Mouse (Mus musculus) stomach, postnatal 0 days (tissue): Measurements from ENCODE around the gene Slc5a5. TPM values are rescaled to one million over a fixed set of nuclear protein-coding genes. Genes with fewer than 3 reads are reported as not detected.

Experiments used
- ATAC-seq: fragments of 200-750 bp; cut with Nextera tagmentation; 2 replicates; pipeline ENCODE4 v1.8.0; 2017; ENCODE audit not compliant: low FRiP score, low TSS enrichment
- DNase-seq: peaks from one replicate; pipeline ENCODE4 v3.0.0-alpha.2; 2016; ENCODE audit warnings: low spot score
- H3K27ac ChIP-seq: fragments of 300-500 bp; sonication (generic); replicated peaks from 2 replicates; pipeline ENCODE4 v1.5.1; 2014; ENCODE audit warnings: mild to moderate bottlenecking, control low read depth
- H3K27me3 ChIP-seq: fragments of 300-500 bp; sonication (generic); 2 replicates; pipeline ENCODE4 v1.6.1; 2014; ENCODE audit warnings: low read length; ENCODE audit not compliant: control insufficient read depth, insufficient read depth
- H3K36me3 ChIP-seq: fragments of 300-500 bp; sonication (generic); 2 replicates; pipeline ENCODE4 v1.6.1; 2014; ENCODE audit warnings: low read length, mixed read lengths; ENCODE audit not compliant: control insufficient read depth, insufficient read depth
- H3K4me1 ChIP-seq: fragments of 300-500 bp; sonication (generic); replicated peaks from 2 replicates; pipeline ENCODE4 v1.6.1; 2014; ENCODE audit warnings: antibody characterized with exemption; ENCODE audit not compliant: control insufficient read depth, insufficient read depth
- H3K4me2 ChIP-seq: fragments of 300-500 bp; sonication (generic); replicated peaks from 2 replicates; pipeline ENCODE4 v1.6.1; 2014; ENCODE audit warnings: low read depth, mild to moderate bottlenecking, control low read depth, moderate library complexity
- H3K4me3 ChIP-seq: fragments of 300-500 bp; sonication (generic); 2 replicates; pipeline ENCODE4 v1.5.1; 2014; ENCODE audit warnings: low read depth, low read length, control low read depth
- H3K9ac ChIP-seq: fragments of 300-500 bp; sonication (generic); 2 replicates; pipeline ENCODE4 v1.6.1; 2014; ENCODE audit warnings: mild to moderate bottlenecking, low read length, control low read depth, mixed read lengths
- H3K9me3 ChIP-seq: fragments of 300-500 bp; sonication (generic); 2 replicates; pipeline ENCODE4 v1.6.1; 2016; ENCODE audit warnings: low read length; ENCODE audit not compliant: control insufficient read depth
- CTCF ChIP-seq: IDR thresholded peaks from 2 replicates; pipeline ENCODE4 v1.5.1; 2016; ENCODE audit warnings: antibody characterized with exemption, low read depth, mild to moderate bottlenecking, moderate library complexity
- EP300 ChIP-seq: optimal IDR thresholded peaks from 2 replicates; pipeline ENCODE3; 2016; ENCODE audit warnings: antibody characterized with exemption
- WGBS: fragments of 180-500 bp; shearing (Covaris S2); extraction: QIAGEN DNeasy Blood & Tissue Kit; methylation state at CpG from one replicate; pipeline ENCODE4 v1.1.7; 2014; 5-methylcytosine and 5-hydroxymethylcytosine counted together
- polyA plus RNA-seq: library from polyadenylated mRNA; unstranded; fragments of >200 nt; fragmentation: Nextera tagmentation; extraction: Ambion mirVana; gene quantifications from 2 replicates; pipeline ENCODE4 v1.2.1, GENCODE M21; 2015

The Slc5a5 gene
- polyA plus RNA-seq, 1 experiment from 2014 or later, result 42.8 TPM

GRCm38 (mm10) chr8:70872643-70873363, 19.8 kb downstream of the Slc5a5 start:
- Histone ChIP-seq H3K4me1 (no peaks in the 10 kb centered on the region), H3K36me3 (0 out of 2 replicates have a peak, but pooled peaks cover 2% of the 10 kb centered on the region), H3K27ac (peak overlapping the region; percentile 81), H3K4me3 (peak overlapping the region; percentile 82), H3K4me2 (peak overlapping the region; percentile 91), H3K27me3 (no peaks in the 10 kb centered on the region), H3K9ac (peak overlapping the region; percentile 84), H3K9me3 (no peaks in the 10 kb centered on the region)
- no peak for TF ChIP-seq CTCF
- TF ChIP-seq EP300, result no peak
- DNase-seq, result no peak
- WGBS, result 3% methylated on average over 30 of the region's 31 CpGs
- ATAC-seq, result peak; percentile 1; the same call in 1 of the 2 replicates

DNA sequence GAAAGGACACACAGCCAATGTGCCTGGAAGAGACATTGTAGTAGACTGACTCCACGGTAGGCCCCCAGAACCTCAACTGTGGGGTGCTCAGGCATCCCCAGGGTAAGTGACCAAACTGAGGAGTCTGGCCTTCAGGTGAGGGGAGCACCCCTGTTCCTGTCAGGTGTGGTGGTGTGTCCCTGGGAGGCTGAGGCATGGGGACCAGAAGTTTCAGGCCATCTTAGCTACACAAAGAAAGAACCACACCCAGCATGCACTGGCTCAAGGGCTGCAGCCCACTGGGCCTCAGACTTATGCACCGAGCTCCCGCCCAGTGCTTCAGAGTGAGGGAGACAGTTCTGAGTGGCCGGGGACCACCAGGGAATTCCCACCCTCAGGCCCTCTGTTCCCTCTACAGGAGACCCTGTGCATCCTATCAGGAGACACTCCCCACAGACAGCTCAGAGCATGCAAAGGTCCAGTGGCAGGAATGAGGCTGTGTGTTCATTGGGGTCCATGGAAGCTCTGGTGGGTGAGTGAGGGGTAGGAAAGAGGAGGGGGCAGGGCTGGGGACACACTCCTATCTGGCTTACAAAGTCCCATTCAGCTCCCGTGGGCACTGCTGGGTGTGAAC, 21.3 kb downstream of the Slc5a5 start:
- 80% methylated on average over 5 of the region's 5 CpGs for whole genome bisulfite sequencing
- ATAC-seq, result no peak
- 0 out of 2 replicates have a peak, but pooled peaks cover 2% of the 10 kb centered on the region for H3K36me3 ChIP-seq
- no peak overlapping the region for H3K9ac ChIP-seq
- no peaks in the 10 kb centered on the region for H3K27me3 ChIP-seq
- no peak for DNase-seq
- H3K4me2 ChIP-seq, result no peak overlapping the region
- TF ChIP-seq EP300, result no peak
- no peak for TF ChIP-seq CTCF
- H3K4me3 ChIP-seq, result no peak overlapping the region
- no peak overlapping the region for H3K27ac ChIP-seq
- H3K9me3 ChIP-seq, result no peaks in the 10 kb centered on the region
- no peaks in the 10 kb centered on the region for H3K4me1 ChIP-seq

- H3K27ac ChIP-seq, result no peak overlapping the region
- TF ChIP-seq CTCF (peak; percentile 95), EP300 (no peak)
- no peak overlapping the region for H3K4me3 ChIP-seq
- 0 out of 2 replicates have a peak, but pooled peaks cover 2% of the 10 kb centered on the region for H3K36me3 ChIP-seq
- H3K27me3 ChIP-seq, result no peaks in the 10 kb centered on the region
- no peak overlapping the region for H3K9ac ChIP-seq
- DNase-seq, result peak; percentile 83
- 45% methylated on average over 16 of the region's 16 CpGs for WGBS
- no peak overlapping the region for H3K4me2 ChIP-seq
- ATAC-seq, result peak; percentile 38
- H3K4me1 ChIP-seq, result no peaks in the 10 kb centered on the region
- no peaks in the 10 kb centered on the region for H3K9me3 ChIP-seq
Measured at GRCm38 (mm10) chr8:70869601-70870041, 22.9 kb downstream of the Slc5a5 start.

DNA sequence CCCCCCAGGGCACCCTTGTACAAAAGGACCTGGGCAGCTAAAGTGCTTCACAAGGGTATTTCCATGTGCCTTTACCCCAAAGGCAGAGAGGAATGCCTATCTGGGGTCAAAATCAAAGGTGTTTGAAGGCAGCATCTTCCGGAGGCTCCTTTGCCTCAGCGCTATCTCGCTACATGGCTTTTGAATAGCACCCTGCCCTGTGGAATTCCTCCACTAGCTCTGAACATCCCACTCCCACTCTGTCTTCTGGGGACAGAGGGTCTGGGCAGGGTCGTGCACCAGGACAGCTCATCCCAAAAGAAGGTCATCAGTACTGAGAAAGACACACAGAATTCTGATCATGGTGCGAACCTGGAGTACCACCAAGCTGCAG, 23.4 kb downstream of the Slc5a5 start:
- no peak for ATAC-seq
- DNase-seq, result no peak
- no peaks in the 10 kb centered on the region for H3K27me3 ChIP-seq
- no peak for TF ChIP-seq CTCF
- no peak for TF ChIP-seq EP300
- H3K4me2 ChIP-seq, result no peak overlapping the region; the same call in 1 of the 2 replicates
- H3K4me3 ChIP-seq, result no peak overlapping the region
- H3K4me1 ChIP-seq, result peaks cover under 1% of the 10 kb centered on the region; the same call in 1 of the 2 replicates
- H3K9ac ChIP-seq, result no peak overlapping the region
- 39% methylated on average over 5 of the region's 5 CpGs for WGBS
- H3K36me3 ChIP-seq, result 0 out of 2 replicates have a peak, but pooled peaks cover 2% of the 10 kb centered on the region
- no peaks in the 10 kb centered on the region for H3K9me3 ChIP-seq
- H3K27ac ChIP-seq, result no peak overlapping the region

DNA sequence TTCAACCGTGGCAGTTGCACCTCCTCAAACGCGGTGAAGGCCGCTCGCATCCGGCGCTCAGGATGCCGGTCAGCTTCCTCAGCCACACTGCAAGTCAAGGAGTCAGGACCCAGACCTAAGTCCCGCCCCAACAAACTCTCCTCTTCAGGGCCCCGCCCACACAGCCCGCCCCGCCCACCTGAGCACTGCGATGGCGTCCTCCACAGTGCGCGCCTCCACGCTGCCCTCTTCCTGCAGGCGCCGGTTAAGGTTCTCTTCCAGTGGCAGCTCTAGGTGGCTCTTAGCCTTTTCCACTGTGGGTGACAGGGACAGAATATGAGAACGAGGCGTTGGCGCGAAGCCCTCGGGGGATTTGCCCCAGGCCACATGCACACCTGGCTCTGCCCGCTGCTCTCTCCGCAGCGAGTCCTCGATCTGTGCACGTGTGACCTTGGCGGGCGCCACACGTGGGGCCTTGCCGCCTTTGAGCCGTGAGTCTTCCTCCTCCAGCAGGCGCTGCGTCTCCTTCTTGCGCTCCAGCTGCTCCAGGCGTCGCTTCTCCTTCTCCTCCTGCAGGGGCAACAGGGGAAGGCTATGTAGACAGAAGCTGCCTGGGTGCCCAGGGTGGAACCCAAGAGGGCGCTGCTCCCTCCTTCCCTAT, 23.9 kb downstream of the Slc5a5 start:
- 27% methylated on average over 40 of the region's 40 CpGs for WGBS
- Histone ChIP-seq H3K9me3 (no peaks in the 10 kb centered on the region), H3K9ac (peak overlapping the region; percentile 38; the same call in 1 of the 2 replicates), H3K4me2 (peak overlapping the region; percentile 41), H3K4me1 (peaks cover 4% of the 10 kb centered on the region; the same call in 1 of the 2 replicates), H3K4me3 (no peak overlapping the region), H3K27me3 (0 out of 2 replicates have a peak, but pooled peaks cover under 1% of the 10 kb centered on the region), H3K36me3 (0 out of 2 replicates have a peak, but pooled peaks cover 2% of the 10 kb centered on the region), H3K27ac (no peak overlapping the region)
- DNase-seq (peak; percentile 86), ATAC-seq (peak; percentile 22; the same call in 1 of the 2 replicates)
- TF ChIP-seq CTCF, result peak; percentile 58
- no peak for TF ChIP-seq EP300
